Mouse (Mus musculus): ENCODE results near the gene Arpc3.

DNA sequence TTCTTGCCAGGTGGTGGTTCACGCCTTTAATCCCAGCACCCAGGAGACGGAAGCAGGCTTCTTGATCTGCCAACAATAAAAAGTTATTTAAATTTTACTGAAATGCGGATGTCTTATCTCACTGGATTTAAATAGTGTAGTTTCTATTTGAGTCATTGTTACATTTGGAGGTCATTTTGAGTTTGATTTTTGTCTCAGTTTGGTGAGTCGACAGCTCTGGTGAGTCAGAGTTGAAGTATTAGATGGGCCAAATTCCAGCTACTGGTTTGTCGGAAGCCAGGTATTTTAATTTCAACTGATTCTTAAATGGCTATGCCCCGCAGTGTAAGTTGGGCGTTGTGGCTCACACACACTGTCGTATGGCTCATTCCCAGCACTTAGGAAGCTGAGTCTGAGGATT lies 39.5 kb downstream of the Arpc3 start:
- TF ChIP-seq CTCF (IDR thresholded peaks at IDR 0.05; ENCODE audit: control insufficient read depth, insufficient read depth, low read length) = no peak
- no peak for TF ChIP-seq POLR2A (IDR thresholded peaks at IDR 0.05; ENCODE audit: borderline replicate concordance, control insufficient read depth, low read depth, low read length)

All from bone marrow, adult 2 months (tissue).